Mouse (Mus musculus) adipocyte (in vitro differentiated cells): Measurements from ENCODE around the gene Sumf1.

Experiments used
- DNase-seq: peaks from one replicate; pipeline ENCODE4 v3.0.0-alpha.2; 2016; ENCODE audit warnings: low spot score

Gene Sumf1

GRCm38 (mm10) chr6:108146637-108147036, 38.7 kb downstream of the Sumf1 start:
- no peak for DNase-seq

- DNase-seq: no peak
These were observed 39.3 kb downstream of the Sumf1 start for GRCm38 (mm10) chr6:108145941-108146588.

GRCm38 (mm10) chr6:108145241-108145640, 40.1 kb downstream of the Sumf1 start:
- DNase-seq: no peak

GRCm38 (mm10) chr6:108142796-108143195, 42.6 kb downstream of the Sumf1 start:
- peak; percentile 51 for DNase-seq

GRCm38 (mm10) chr6:108140722-108141490, 44.5 kb downstream of the Sumf1 start:
- DNase-seq: peak; percentile 36

- peak; percentile 57 for DNase-seq
These were observed 48.4 kb downstream of the Sumf1 start for GRCm38 (mm10) chr6:108137031-108137430.

- DNase-seq: peak; percentile 69
These were observed 49.1 kb downstream of the Sumf1 start for GRCm38 (mm10) chr6:108136286-108136685.

- DNase-seq: no peak
These were observed 53.0 kb downstream of the Sumf1 start for GRCm38 (mm10) chr6:108132268-108132935.

GRCm38 (mm10) chr6:108130718-108131117, 54.7 kb downstream of the Sumf1 start:
- no peak for DNase-seq

- peak; percentile 96 for DNase-seq
These were observed 58.8 kb downstream of the Sumf1 start for GRCm38 (mm10) chr6:108126631-108127030.

- DNase-seq: no peak
These were observed 59.9 kb downstream of the Sumf1 start for GRCm38 (mm10) chr6:108125474-108125873.

GRCm38 (mm10) chr6:108117881-108118280, 67.5 kb downstream of the Sumf1 start:
- no peak for DNase-seq

GRCm38 (mm10) chr6:108114971-108115370, 70.4 kb downstream of the Sumf1 start:
- no peak for DNase-seq

GRCm38 (mm10) chr6:108111693-108112092, 73.7 kb downstream of the Sumf1 start:
- DNase-seq: no peak

GRCm38 (mm10) chr6:108110336-108110735, 75.0 kb downstream of the Sumf1 start:
- no peak for DNase-seq

- DNase-seq: no peak
These were observed 78.0 kb downstream of the Sumf1 start for GRCm38 (mm10) chr6:108107376-108107775.

- no peak for DNase-seq
These were observed 83.2 kb downstream of the Sumf1 start for GRCm38 (mm10) chr6:108101936-108102830.

GRCm38 (mm10) chr6:108098846-108099217, 86.5 kb downstream of the Sumf1 start:
- DNase-seq: no peak

GRCm38 (mm10) chr6:108098171-108098845, 87.1 kb downstream of the Sumf1 start:
- peak; percentile 93 for DNase-seq

- no peak for DNase-seq
These were observed 89.9 kb downstream of the Sumf1 start for GRCm38 (mm10) chr6:108095445-108095844.

- DNase-seq: peak; percentile 76
These were observed 91.9 kb downstream of the Sumf1 start for GRCm38 (mm10) chr6:108093449-108093848.
